8 mouse cellular contexts compared by ENCODE assay signal in genomic region chr4:135271419-135271828, GRCm38 (mm10). TPM values are rescaled to one million over a fixed set of nuclear protein-coding genes. Genes with fewer than 3 reads are reported as not detected.
A peak's percentile ranks its signal among the peaks of the same experiment; 100 is the strongest.
DNase-seq lines count a peak whose midpoint lies in the region; ATAC-seq and TF ChIP-seq lines count a peak whose summit lies in the region.

No protein-coding gene starts in this region.

- no peaks in the 10 kb centered on the region for H3K27me3 ChIP-seq in kidney, embryonic 16.5 days (ENCODE audit: insufficient read depth, low read length)
- H3K27me3 ChIP-seq in erythroblast, embryonic 14.5 days (ENCODE audit: control insufficient read depth): no peaks in the 10 kb centered on the region
- H3K27me3 ChIP-seq in hindbrain, postnatal 0 days (ENCODE audit: insufficient read depth, low read length): no peaks in the 10 kb centered on the region
- peaks cover 30% of the 10 kb centered on the region for H3K27me3 ChIP-seq in midbrain, embryonic 12.5 days

- intact Hi-C loops in left cerebral cortex, postnatal 36 days (cut with DNase I): loop anchor here (5.0 kb wide), 2 partner anchors 41 to 49 kb away; no protein-coding TSS in a partner anchor

- ATAC-seq in kidney, embryonic 16.5 days (ENCODE audit: low FRiP score, low TSS enrichment): no peak
- no peak for ATAC-seq in hindbrain, postnatal 0 days
- ATAC-seq in midbrain, embryonic 12.5 days (ENCODE audit: low FRiP score, low read depth): no peak

- WGBS in kidney, embryonic 16.5 days: 1% methylated on average over 20 of the region's 20 CpGs
- WGBS in hindbrain, postnatal 0 days: under 1% methylated on average over 20 of the region's 20 CpGs
- WGBS in midbrain, embryonic 12.5 days: under 1% methylated on average over 20 of the region's 20 CpGs

- peak overlapping the region; percentile 94 for H3K9ac ChIP-seq in kidney, embryonic 16.5 days (replicated peaks; ENCODE audit: low read length)
- H3K9ac ChIP-seq in hindbrain, postnatal 0 days (replicated peaks; ENCODE audit: low read length): peak overlapping the region; percentile 76
- peak overlapping the region; percentile 82 for H3K9ac ChIP-seq in midbrain, embryonic 12.5 days (replicated peaks)

- H3K36me3 ChIP-seq in kidney, embryonic 16.5 days (ENCODE audit: insufficient read depth, low read length): no peaks in the 10 kb centered on the region
- peaks cover 49% of the 10 kb centered on the region for H3K36me3 ChIP-seq in erythroblast, embryonic 14.5 days (ENCODE audit: control insufficient read depth)
- no peaks in the 10 kb centered on the region for H3K36me3 ChIP-seq in hindbrain, postnatal 0 days (ENCODE audit: insufficient read depth, low read length)
- no peaks in the 10 kb centered on the region for H3K36me3 ChIP-seq in midbrain, embryonic 12.5 days

- DNase-seq in kidney, postnatal 14 days: no peak
- peak; percentile 47 for DNase-seq in R1 (ENCODE audit: low read depth, low spot score)
- peak; percentile 58 for DNase-seq in hindbrain, postnatal 0 days (ENCODE audit: low spot score)
- no peak for DNase-seq in left cerebral cortex, postnatal 36 days (ENCODE audit: low spot score in 2 of 2)
- DNase-seq in retina, embryonic 14.5 days (ENCODE audit: low spot score): no peak

- peak overlapping the region; percentile 82 for H3K4me2 ChIP-seq in kidney, embryonic 16.5 days (replicated peaks; ENCODE audit: low read depth, low read length)
- peak overlapping the region; percentile 78 for H3K4me2 ChIP-seq in hindbrain, postnatal 0 days (ENCODE audit: low read depth, low read length)
- H3K4me2 ChIP-seq in midbrain, embryonic 12.5 days (replicated peaks): peak overlapping the region; percentile 76

- peak overlapping the region; percentile 86 for H3K4me3 ChIP-seq in kidney, embryonic 16.5 days (ENCODE audit: low read length)
- peak overlapping the region; percentile 78 for H3K4me3 ChIP-seq in erythroblast, embryonic 14.5 days (replicated peaks)
- H3K4me3 ChIP-seq in hindbrain, postnatal 0 days (ENCODE audit: low read length): peak overlapping the region; percentile 79
- peak overlapping the region; percentile 70 for H3K4me3 ChIP-seq in midbrain, embryonic 12.5 days

- H3K9me3 ChIP-seq in kidney, embryonic 16.5 days (ENCODE audit: low read length): no peaks in the 10 kb centered on the region
- no peaks in the 10 kb centered on the region for H3K9me3 ChIP-seq in erythroblast, embryonic 14.5 days (ENCODE audit: control insufficient read depth, low read length)
- no peaks in the 10 kb centered on the region for H3K9me3 ChIP-seq in hindbrain, postnatal 0 days (ENCODE audit: low read length)
- H3K9me3 ChIP-seq in midbrain, embryonic 12.5 days: no peaks in the 10 kb centered on the region

- H3K4me1 ChIP-seq in kidney, embryonic 16.5 days (ENCODE audit: insufficient read depth, low read length): peaks cover 51% of the 10 kb centered on the region
- H3K4me1 ChIP-seq in erythroblast, embryonic 14.5 days (ENCODE audit: control insufficient read depth): peaks cover 77% of the 10 kb centered on the region
- peaks cover 6% of the 10 kb centered on the region; the same call in 1 of the 2 replicates for H3K4me1 ChIP-seq in hindbrain, postnatal 0 days (ENCODE audit: insufficient read depth, low read length)
- H3K4me1 ChIP-seq in midbrain, embryonic 12.5 days: peaks cover 52% of the 10 kb centered on the region

- peak overlapping the region; percentile 96 for H3K27ac ChIP-seq in kidney, embryonic 16.5 days (ENCODE audit: low read length)
- peak overlapping the region; percentile 88; the same call in 1 of the 2 replicates for H3K27ac ChIP-seq in hindbrain, postnatal 0 days
- no peak overlapping the region; the same call in 1 of the 2 replicates for H3K27ac ChIP-seq in midbrain, embryonic 12.5 days (replicated peaks)

- TF ChIP-seq CTCF in hindbrain, postnatal 0 days (IDR thresholded peaks at IDR 0.05; ENCODE audit: low read depth): no peak

RNA-seq across cellular contexts. Expression of gene Clic4, which starts 1.2 kb away (rescaled TPM):
- polyA plus RNA-seq in kidney, embryonic 16.5 days (2015; fragmentation: Nextera tagmentation; extraction: Ambion mirVana): 209 and 228 TPM in 2 replicates
- polyA plus RNA-seq in erythroblast, embryonic 14.5 days (2012): 3.6 and 3.8 TPM in 2 replicates
- total RNA-seq in hindbrain, postnatal 0 days (2014; rRNA removed): 64.7 and 70.1 TPM in 2 replicates
- 57.1 and 59.7 TPM in 2 replicates for polyA plus RNA-seq in hindbrain, postnatal 0 days (2015; fragmentation: Nextera tagmentation; extraction: Ambion mirVana)
- 194 and 199 TPM in 2 replicates for polyA plus RNA-seq in midbrain, embryonic 12.5 days (2016; fragmentation: Nextera tagmentation; extraction: Ambion mirVana)
- 10 to 100 TPM; 33.8 to 36.2 TPM for total RNA-seq in left cerebral cortex, postnatal 36 days (2021)

Comparison
In these comparisons a context has a peak if more than half of its experiments do, and no peak if none do; other contexts are left out.
1. DNase-seq: peak in R1 (single experiment) and hindbrain, postnatal 0 days (single experiment); none in kidney, postnatal 14 days (single experiment), left cerebral cortex, postnatal 36 days (0 of 2) and retina, embryonic 14.5 days (single experiment).
2. RNA of gene Clic4, which starts 1.2 kb away (polyA plus RNA-seq): 209 to 228 TPM in kidney, embryonic 16.5 days, 194 to 199 TPM in midbrain, embryonic 12.5 days and 57.1 to 59.7 TPM in hindbrain, postnatal 0 days; 3.6 to 3.8 TPM in erythroblast, embryonic 14.5 days; every median in the first group is over 10 times any median in the second.
3. Peak in every context shown above with its lines, with median percentiles within 50 percentile points of each other: H3K4me2 ChIP-seq, H3K4me3 ChIP-seq and H3K9ac ChIP-seq.